Mouse (Mus musculus): ENCODE measurements around the gene Smpd4. TPM values are rescaled to one million over a fixed set of nuclear protein-coding genes. Genes with fewer than 3 reads are reported as not detected.
"Not testable (repeated sequence)": the region's sequence is repeated elsewhere in the genome, so short reads cannot be mapped to it uniquely, and the experiment has no call there.

Smpd4 gene
- 10 to 100 TPM; 49.2 to 59.7 TPM for total RNA-seq (2021)
- long read RNA-seq, experiment 1, full-length matches to known transcripts: 6 of 21 reads
- long read RNA-seq, experiment 1, partial matches to known transcripts: 6 of 21 reads
- long read RNA-seq, experiment 1, other reads (novel, unspliced or antisense): 9 of 21 reads
- long read RNA-seq, experiment 2, full-length matches to known transcripts: 9 of 26 reads
- long read RNA-seq, experiment 2, partial matches to known transcripts: 6 of 26 reads
- long read RNA-seq, experiment 2, other reads (novel, unspliced or antisense): 11 of 26 reads

DNA sequence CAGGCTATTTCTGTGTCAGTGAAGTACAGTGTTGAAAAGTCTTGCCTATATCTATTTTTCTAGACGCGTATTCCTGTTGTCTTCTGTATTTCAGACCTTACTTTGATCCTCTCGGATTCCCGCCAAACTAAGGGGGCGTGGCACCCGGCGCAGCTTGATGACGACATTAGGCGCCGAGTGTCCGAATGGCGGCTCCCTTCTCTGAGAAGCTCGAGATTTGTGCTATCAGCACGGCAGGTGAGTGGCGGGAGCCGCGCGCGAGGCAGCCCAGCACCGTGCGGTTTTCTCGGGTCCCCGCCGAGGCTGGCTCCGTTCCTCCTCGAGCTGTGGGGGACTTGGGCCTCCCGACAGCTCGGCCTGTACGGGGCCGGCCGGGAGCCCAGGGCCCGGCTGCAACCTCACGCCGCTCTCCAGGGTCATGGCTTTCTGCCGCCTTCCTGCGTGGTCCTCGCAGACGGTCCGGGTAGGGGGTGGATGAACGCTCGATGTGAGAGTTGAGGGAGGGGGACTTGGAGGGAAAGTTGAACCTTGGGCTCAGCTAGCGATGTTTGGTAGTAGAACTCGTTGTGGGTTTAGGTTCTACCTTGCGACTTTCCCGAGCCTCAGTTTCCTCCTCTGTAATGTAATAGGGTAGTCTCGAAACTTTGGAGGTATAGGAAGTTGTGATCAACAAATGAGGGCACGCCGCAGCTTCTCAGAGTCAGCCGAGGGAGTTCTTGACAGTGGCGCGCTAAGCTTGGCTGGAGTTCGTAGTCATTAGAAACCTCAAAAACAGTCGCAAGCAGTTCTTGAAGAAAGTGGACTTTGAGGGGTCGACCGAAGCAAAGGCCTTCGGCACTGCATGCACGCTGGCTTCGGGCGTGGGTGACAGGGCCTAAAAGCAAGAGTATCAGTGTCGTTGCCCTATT is at the start of gene Smpd4:
Gene Smpd4, plus strand, starts transcription at position 157 of the 908 bp plus-strand sequence.
- TF ChIP-seq CTCF (conservative IDR thresholded peaks at IDR 0.05): no peak
- peak; percentile 80 to 92 for DNase-seq (ENCODE audit: low spot score in 2 of 2)
- Histone ChIP-seq H3K4me3 (peak within 1 kb of the TSS; percentile 64), H3K27ac (peak within 1 kb of the TSS; percentile 75)

DNA sequence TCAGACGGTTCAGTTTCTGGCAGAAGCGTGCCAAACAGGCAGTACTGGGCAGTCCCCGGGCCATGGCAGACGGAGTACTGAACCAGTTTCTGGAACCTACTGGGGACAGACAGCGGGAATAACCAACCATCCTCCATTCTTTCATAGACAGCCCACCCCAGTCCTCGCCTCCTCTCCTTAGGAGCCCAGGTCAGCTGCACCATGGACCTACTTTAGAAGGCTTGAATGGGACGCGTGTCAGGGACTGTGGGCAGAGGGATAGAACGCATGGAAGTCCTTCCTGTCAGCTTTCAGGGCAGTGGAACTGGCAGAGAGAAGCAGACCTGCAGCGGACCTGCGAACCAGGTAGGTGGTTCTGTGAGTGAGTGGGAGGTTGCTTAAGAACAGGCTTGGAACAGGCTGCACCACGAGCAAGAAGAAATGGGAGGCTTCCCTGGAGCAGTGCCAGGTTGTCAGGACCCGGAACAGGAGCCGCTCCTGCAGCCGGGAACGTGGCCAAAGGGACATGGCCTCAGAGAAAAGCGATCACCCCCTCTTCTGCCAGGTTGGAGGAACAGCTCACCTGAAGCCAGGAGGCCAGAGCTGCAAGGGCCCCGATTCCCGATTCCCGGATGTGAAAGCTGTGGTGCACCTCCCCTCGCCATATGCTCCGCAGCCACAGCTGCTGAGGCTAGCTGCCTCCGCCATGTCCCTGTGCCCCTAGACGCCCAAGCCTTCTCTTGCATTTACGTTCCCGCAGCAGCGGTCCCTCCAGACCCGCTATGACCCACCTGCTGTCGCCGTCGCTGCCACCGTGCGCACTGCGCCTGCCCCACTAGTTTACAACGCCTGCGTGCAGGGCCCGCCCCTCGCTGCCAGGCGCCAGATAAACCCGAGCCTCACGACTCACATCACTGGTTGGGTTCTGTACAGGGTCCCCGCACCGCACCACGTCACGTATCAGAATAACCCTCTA is 43.0 kb upstream of the Smpd4 start:
- peak overlapping the region; percentile 90 for H3K4me3 ChIP-seq
- TF ChIP-seq CTCF (conservative IDR thresholded peaks at IDR 0.05): no peak
- peak; percentile 76 to 82 for DNase-seq (ENCODE audit: low spot score in 2 of 2)
- H3K27ac ChIP-seq: peak overlapping the region; percentile 92

- peak overlapping the region; percentile 92 for H3K27ac ChIP-seq
These were observed 42.3 kb upstream of the Smpd4 start for GRCm38 (mm10) chr16:17576825-17577215.

DNA sequence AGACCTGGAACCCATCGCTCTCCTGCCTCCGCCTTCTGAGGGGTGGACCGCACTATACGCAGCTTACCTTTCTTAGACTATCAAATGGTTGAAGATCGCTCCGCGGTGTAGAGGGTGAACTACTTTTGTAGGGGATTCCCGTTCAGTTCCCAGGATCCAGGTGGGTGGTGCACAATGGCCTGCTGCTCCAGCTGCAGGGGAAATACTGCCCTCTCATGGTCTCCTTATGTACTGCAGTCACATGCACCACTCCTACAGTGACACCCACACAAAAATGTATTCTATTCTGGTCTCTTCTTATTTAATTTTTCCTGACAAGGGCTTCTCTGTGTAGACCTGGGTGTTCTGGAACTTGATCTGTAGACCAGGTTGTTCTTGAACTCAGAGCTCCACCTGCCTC is 36.1 kb upstream of the Smpd4 start, which contains the start of gene Slc7a4:
Gene Slc7a4, minus strand, starts transcription at position 151 of the 400 bp plus-strand sequence.
- TF ChIP-seq CTCF (conservative IDR thresholded peaks at IDR 0.05): peak; percentile 71
- DNase-seq (ENCODE audit: low spot score in 2 of 2): no peak
- Histone ChIP-seq H3K4me3 (no peak within 1 kb of the TSS), H3K27ac (no peak within 1 kb of the TSS)

More at GRCm38 (mm10) chr16:17576825-17577215, 42.3 kb upstream of the Smpd4 start:
- no peak for DNase-seq (ENCODE audit: low spot score in 2 of 2)
- H3K4me3 ChIP-seq: peak overlapping the region; percentile 90
- TF ChIP-seq CTCF (conservative IDR thresholded peaks at IDR 0.05): no peak

- DNase-seq (ENCODE audit: low spot score in 2 of 2): no peak
- no peak for TF ChIP-seq CTCF (conservative IDR thresholded peaks at IDR 0.05)
- H3K4me3 ChIP-seq: no peak overlapping the region
- H3K27ac ChIP-seq: no peak overlapping the region
These were observed 34.6 kb upstream of the Smpd4 start for GRCm38 (mm10) chr16:17584555-17584954.

- TF ChIP-seq CTCF (conservative IDR thresholded peaks at IDR 0.05): no peak
- Histone ChIP-seq H3K27ac (no peak overlapping the region), H3K4me3 (no peak overlapping the region)
- no peak for DNase-seq (ENCODE audit: low spot score in 2 of 2)
These were observed 28.4 kb upstream of the Smpd4 start for GRCm38 (mm10) chr16:17590731-17591130.

GRCm38 (mm10) chr16:17600944-17601562 is 18.1 kb upstream of the Smpd4 start:
- DNase-seq (ENCODE audit: low spot score in 2 of 2): no peak
- H3K4me3 ChIP-seq: no peak overlapping the region
- TF ChIP-seq CTCF (conservative IDR thresholded peaks at IDR 0.05): peak; percentile 51

GRCm38 (mm10) chr16:17604941-17605340 is 14.2 kb upstream of the Smpd4 start:
- TF ChIP-seq CTCF (conservative IDR thresholded peaks at IDR 0.05): no peak
- Histone ChIP-seq H3K27ac (no peak overlapping the region), H3K4me3 (no peak overlapping the region)
- no peak for DNase-seq (ENCODE audit: low spot score in 2 of 2)

More at GRCm38 (mm10) chr16:17600944-17601562, 18.1 kb upstream of the Smpd4 start:
- no peak overlapping the region for H3K27ac ChIP-seq

GRCm38 (mm10) chr16:17605684-17606083 is 13.5 kb upstream of the Smpd4 start:
- H3K27ac ChIP-seq: no peak overlapping the region
- TF ChIP-seq CTCF (conservative IDR thresholded peaks at IDR 0.05): no peak
- DNase-seq (ENCODE audit: low spot score in 2 of 2): no peak
- H3K4me3 ChIP-seq: no peak overlapping the region

GRCm38 (mm10) chr16:17611383-17611782 is 7.8 kb upstream of the Smpd4 start:
- peak in 1 of 2 experiments; percentile 50 for DNase-seq (ENCODE audit: low spot score in 2 of 2)
- H3K4me3 ChIP-seq: no peak overlapping the region
- no peak overlapping the region for H3K27ac ChIP-seq
- TF ChIP-seq CTCF (conservative IDR thresholded peaks at IDR 0.05): no peak

GRCm38 (mm10) chr16:17614740-17615139 is 4.4 kb upstream of the Smpd4 start:
- H3K4me3 ChIP-seq; H3K27ac ChIP-seq; DNase-seq (ENCODE audit: low spot score in 2 of 2): not testable (repeated sequence)
- TF ChIP-seq CTCF (conservative IDR thresholded peaks at IDR 0.05): peak; percentile 81

GRCm38 (mm10) chr16:17616212-17616611 is 2.9 kb upstream of the Smpd4 start:
- Histone ChIP-seq H3K27ac (no peak overlapping the region), H3K4me3 (no peak overlapping the region)
- TF ChIP-seq CTCF (conservative IDR thresholded peaks at IDR 0.05): no peak
- no peak for DNase-seq (ENCODE audit: low spot score in 2 of 2)

Data from layer of hippocampus, adult 2 months (tissue).